Mouse (Mus musculus) limb, embryonic 12.5 days (tissue): ENCODE results near the gene Heatr9. TPM values are rescaled to one million over a fixed set of nuclear protein-coding genes. Genes with fewer than 3 reads are reported as not detected.
"Not testable (repeated sequence)": the region's sequence is repeated elsewhere in the genome, so short reads cannot be mapped to it uniquely, and the experiment has no call there.

ENCODE experiments used
- ATAC-seq: fragments of 200-750 bp; cut with Nextera tagmentation; 2 replicates; pipeline ENCODE4 v1.8.0; 2017; ENCODE audit warnings: low read depth, moderate TSS enrichment; ENCODE audit not compliant: insufficient number of reproducible peaks, insufficient read depth, low FRiP score, low TSS enrichment
- H3K27ac ChIP-seq: fragments of 300-500 bp; sonication (generic); 2 replicates; pipeline ENCODE4 v1.5.1; 2016; ENCODE audit warnings: mild to moderate bottlenecking, moderate library complexity
- H3K27me3 ChIP-seq: fragments of 300-500 bp; sonication (generic); 2 replicates; pipeline ENCODE4 v1.6.1; 2016; ENCODE audit warnings: mild to moderate bottlenecking, moderate library complexity
- H3K36me3 ChIP-seq: fragments of 300-500 bp; sonication (generic); 2 replicates; pipeline ENCODE4 v1.6.1; 2016; ENCODE audit warnings: mild to moderate bottlenecking, moderate library complexity
- H3K4me1 ChIP-seq: fragments of 300-500 bp; sonication (generic); replicated peaks from 2 replicates; pipeline ENCODE4 v1.6.1; 2016
- H3K4me2 ChIP-seq: fragments of 300-500 bp; sonication (generic); 2 replicates; pipeline ENCODE4 v1.6.1; 2016; ENCODE audit warnings: mild to moderate bottlenecking, moderate library complexity
- H3K4me3 ChIP-seq: fragments of 300-500 bp; sonication (generic); replicated peaks from 2 replicates; pipeline ENCODE4 v1.5.1; 2016; ENCODE audit warnings: mild to moderate bottlenecking
- H3K9ac ChIP-seq: fragments of 300-500 bp; sonication (generic); replicated peaks from 2 replicates; pipeline ENCODE4 v1.6.1; 2016; ENCODE audit warnings: mild to moderate bottlenecking, moderate library complexity
- H3K9me3 ChIP-seq: fragments of 300-500 bp; sonication (generic); 2 replicates; pipeline ENCODE4 v1.6.1; 2016; ENCODE audit warnings: mild to moderate bottlenecking, moderate library complexity
- WGBS: fragments of 180-500 bp; shearing (Covaris S2); methylation state at CpG from one replicate; pipeline ENCODE4 v1.1.7; 2016; 5-methylcytosine and 5-hydroxymethylcytosine counted together
- polyA plus RNA-seq: library from polyadenylated mRNA; unstranded; fragments of >200 nt; fragmentation: Nextera tagmentation; extraction: Ambion mirVana; gene quantifications from 2 replicates; pipeline ENCODE4 v1.2.1, GENCODE M21; 2016

The Heatr9 gene
- polyA plus RNA-seq, 1 experiment from 2014 or later: not detected

DNA sequence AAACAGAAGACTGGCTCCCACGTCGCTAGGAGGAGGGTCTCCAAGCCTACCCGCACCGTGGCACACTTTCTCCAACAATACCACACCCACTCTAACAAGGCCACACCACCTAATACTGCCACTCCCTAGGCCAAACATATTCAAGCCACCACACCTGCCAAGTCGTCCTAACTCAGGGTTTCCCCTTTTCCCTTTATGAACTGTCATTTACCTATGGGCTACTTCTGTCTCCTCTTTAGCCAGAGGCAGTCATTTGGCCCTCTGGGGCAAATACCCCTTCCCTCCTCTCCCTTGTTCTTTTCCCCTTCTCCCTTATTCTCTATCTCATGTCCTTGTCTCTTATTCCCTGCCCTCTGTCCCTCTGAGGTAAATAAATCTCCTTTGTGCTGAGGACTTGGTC lies 29.7 kb upstream of the Heatr9 start:
- H3K9ac ChIP-seq: no peak overlapping the region

DNA sequence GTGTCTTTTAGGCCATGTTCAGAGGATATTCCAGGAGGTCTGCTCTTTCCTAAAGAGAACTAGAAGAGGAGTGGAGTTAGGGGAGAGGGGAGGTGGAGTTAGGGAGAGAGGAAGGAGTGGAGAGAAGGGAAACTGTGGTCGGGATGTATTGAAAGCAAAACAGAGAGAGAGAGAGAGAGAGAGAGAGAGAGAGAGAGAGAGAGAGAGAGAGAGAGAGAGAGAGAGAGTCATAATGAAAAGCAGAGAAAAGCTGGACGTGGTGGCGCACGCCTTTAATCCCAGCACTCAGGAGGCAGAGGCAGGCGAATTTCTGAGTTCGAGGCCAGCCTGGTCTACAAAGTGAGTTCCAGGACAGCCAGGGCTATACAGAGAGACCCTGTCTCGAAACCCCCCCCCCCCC lies 29.1 kb upstream of the Heatr9 start:
- H3K4me2 ChIP-seq, H3K27ac ChIP-seq, H3K9ac ChIP-seq, ATAC-seq, H3K9me3 ChIP-seq, H3K27me3 ChIP-seq, H3K4me3 ChIP-seq, H3K36me3 ChIP-seq, H3K4me1 ChIP-seq: not testable (repeated sequence)
- 78% methylated on average over 7 of the region's 7 CpGs for WGBS

More for the DNA sequence above, 29.7 kb upstream of the Heatr9 start:
- Histone ChIP-seq H3K36me3 (no peaks in the 10 kb centered on the region), H3K4me1 (no peaks in the 10 kb centered on the region), H3K27ac (no peak overlapping the region), H3K4me2 (no peak overlapping the region), H3K9me3 (no peaks in the 10 kb centered on the region), H3K27me3 (no peaks in the 10 kb centered on the region), H3K4me3 (no peak overlapping the region)
- 85% methylated on average over 5 of the region's 5 CpGs for WGBS
- ATAC-seq: no peak

- WGBS: 92% methylated on average over 5 of the region's 5 CpGs
- H3K27me3 ChIP-seq: no peaks in the 10 kb centered on the region
- H3K4me1 ChIP-seq: no peaks in the 10 kb centered on the region
- H3K36me3 ChIP-seq: no peaks in the 10 kb centered on the region
- H3K9me3 ChIP-seq: no peaks in the 10 kb centered on the region
- no peak overlapping the region for H3K9ac ChIP-seq
- H3K4me3 ChIP-seq: no peak overlapping the region
- H3K27ac ChIP-seq: no peak overlapping the region
- no peak overlapping the region for H3K4me2 ChIP-seq
- no peak for ATAC-seq
Observed at GRCm38 (mm10) chr11:83550186-83550632, 28.2 kb upstream of the Heatr9 start.

DNA sequence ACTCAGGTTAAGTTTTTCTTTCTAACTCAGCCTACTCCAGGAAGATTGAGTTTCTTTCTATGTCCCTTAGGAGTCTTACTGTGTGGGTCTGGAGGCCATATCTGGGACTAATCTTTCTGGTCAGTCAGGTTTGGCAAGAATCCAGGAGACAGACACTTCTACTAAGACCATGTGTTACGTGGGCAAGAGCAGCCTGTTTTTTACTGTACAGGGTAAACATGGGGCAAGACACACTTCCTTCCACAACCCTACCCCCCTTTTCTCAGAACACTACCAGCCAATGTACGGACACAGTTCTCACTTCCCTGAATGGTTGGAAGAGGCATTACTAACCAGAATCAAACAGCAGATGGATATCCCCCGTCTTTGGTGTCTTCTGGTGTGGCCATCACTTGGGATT lies 22.2 kb upstream of the Heatr9 start:
- Histone ChIP-seq H3K4me3 (no peak overlapping the region), H3K4me1 (no peaks in the 10 kb centered on the region), H3K9ac (no peak overlapping the region), H3K27ac (no peak overlapping the region), H3K9me3 (no peaks in the 10 kb centered on the region), H3K36me3 (no peaks in the 10 kb centered on the region), H3K4me2 (no peak overlapping the region), H3K27me3 (no peaks in the 10 kb centered on the region)
- 67% methylated on average over 3 of the region's 3 CpGs for WGBS
- no peak for ATAC-seq

DNA sequence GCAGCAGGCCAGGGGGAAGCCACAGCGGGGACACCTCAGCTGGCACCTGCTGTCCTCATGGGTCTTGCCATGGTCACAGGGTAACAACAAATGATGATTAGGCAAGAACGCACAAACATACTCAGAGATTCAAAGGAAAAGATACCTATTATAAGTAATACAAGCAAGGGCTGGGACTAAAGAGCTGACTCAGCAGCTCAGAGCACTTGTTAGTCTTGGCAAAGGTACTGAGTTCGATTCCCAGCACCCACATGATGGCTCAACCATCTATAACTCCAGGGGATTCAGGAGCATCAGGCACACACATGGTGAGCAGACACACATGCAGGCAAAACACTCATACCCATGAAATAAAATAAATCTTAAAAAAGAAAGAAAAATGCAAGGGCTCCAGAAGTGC lies 19.4 kb upstream of the Heatr9 start:
- WGBS: 87% methylated on average over 3 of the region's 3 CpGs
- Histone ChIP-seq H3K27ac (no peak overlapping the region), H3K27me3 (no peaks in the 10 kb centered on the region), H3K4me3 (no peak overlapping the region), H3K9me3 (no peaks in the 10 kb centered on the region), H3K9ac (no peak overlapping the region), H3K4me2 (no peak overlapping the region), H3K36me3 (no peaks in the 10 kb centered on the region), H3K4me1 (no peaks in the 10 kb centered on the region)
- ATAC-seq: no peak

DNA sequence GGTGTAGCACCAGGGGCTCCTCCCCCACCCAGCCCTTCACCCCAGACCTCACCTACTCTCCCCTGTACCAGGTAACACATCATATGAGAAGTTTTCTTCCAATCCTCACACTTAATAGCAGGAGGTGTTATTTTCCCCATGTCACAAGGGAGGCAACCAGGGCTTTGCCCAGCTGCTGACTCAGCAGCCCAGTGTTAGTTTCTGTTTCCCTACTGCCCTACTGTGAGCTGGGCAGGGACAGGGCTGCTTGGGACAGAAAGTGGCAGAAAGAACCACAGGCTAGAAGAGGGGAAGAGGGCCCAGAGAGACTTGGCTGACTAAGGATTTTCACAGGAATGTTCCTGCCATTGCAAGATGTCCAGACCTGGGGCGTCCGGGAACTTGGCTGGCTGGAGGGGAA lies 19.0 kb upstream of the Heatr9 start:
- Histone ChIP-seq H3K4me1 (no peaks in the 10 kb centered on the region), H3K27me3 (no peaks in the 10 kb centered on the region), H3K27ac (no peak overlapping the region), H3K36me3 (no peaks in the 10 kb centered on the region), H3K9me3 (no peaks in the 10 kb centered on the region), H3K4me3 (no peak overlapping the region), H3K9ac (no peak overlapping the region), H3K4me2 (no peak overlapping the region)
- no peak for ATAC-seq
- WGBS: 79% methylated on average over 2 of the region's 2 CpGs

DNA sequence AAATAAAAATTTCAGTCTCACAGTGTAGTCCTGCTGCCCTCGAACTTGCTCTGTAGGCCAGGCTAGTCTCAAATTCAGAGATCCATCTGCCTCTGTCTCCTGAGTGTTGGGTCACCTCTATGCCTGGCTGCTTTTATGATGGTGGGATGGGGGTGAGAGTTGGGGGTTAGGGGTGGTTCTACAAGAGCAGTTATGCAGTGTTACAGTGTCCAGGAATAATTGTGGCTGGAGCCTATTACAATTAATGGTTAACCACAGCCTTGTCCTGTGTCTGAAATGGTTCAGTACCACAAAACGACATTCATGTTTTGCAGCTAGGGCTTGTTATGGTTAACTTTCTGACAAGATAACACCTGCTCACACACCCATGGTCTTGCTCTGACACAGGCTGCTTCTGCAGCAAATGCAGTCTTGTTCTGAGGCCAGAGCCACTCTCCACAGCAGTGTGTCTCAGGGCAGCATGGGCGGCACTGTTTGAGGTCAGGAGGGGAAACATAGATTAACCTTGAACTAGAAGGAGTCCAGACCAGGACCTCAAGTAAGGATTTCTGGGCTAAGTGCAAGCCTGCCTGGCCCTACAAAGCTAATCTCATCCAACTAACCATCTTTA lies 16.8 kb upstream of the Heatr9 start:
- peaks cover 12% of the 10 kb centered on the region for H3K4me1 ChIP-seq
- no peak for ATAC-seq
- no peaks in the 10 kb centered on the region for H3K27me3 ChIP-seq
- H3K27ac ChIP-seq: no peak overlapping the region
- H3K9ac ChIP-seq: no peak overlapping the region
- no peak overlapping the region for H3K4me2 ChIP-seq
- no peak overlapping the region for H3K4me3 ChIP-seq
- no peaks in the 10 kb centered on the region for H3K36me3 ChIP-seq
- WGBS: 80% methylated on average over 3 of the region's 3 CpGs
- H3K9me3 ChIP-seq: no peaks in the 10 kb centered on the region

GRCm38 (mm10) chr11:83536831-83537230 lies 14.9 kb upstream of the Heatr9 start:
- no peak for ATAC-seq
- WGBS: 72% methylated on average over 3 of the region's 3 CpGs
- no peak overlapping the region for H3K4me3 ChIP-seq
- H3K36me3 ChIP-seq: no peaks in the 10 kb centered on the region
- no peaks in the 10 kb centered on the region for H3K9me3 ChIP-seq
- no peaks in the 10 kb centered on the region for H3K27me3 ChIP-seq
- H3K4me1 ChIP-seq: peaks cover 12% of the 10 kb centered on the region
- no peak overlapping the region for H3K9ac ChIP-seq
- no peak overlapping the region for H3K4me2 ChIP-seq
- no peak overlapping the region for H3K27ac ChIP-seq

DNA sequence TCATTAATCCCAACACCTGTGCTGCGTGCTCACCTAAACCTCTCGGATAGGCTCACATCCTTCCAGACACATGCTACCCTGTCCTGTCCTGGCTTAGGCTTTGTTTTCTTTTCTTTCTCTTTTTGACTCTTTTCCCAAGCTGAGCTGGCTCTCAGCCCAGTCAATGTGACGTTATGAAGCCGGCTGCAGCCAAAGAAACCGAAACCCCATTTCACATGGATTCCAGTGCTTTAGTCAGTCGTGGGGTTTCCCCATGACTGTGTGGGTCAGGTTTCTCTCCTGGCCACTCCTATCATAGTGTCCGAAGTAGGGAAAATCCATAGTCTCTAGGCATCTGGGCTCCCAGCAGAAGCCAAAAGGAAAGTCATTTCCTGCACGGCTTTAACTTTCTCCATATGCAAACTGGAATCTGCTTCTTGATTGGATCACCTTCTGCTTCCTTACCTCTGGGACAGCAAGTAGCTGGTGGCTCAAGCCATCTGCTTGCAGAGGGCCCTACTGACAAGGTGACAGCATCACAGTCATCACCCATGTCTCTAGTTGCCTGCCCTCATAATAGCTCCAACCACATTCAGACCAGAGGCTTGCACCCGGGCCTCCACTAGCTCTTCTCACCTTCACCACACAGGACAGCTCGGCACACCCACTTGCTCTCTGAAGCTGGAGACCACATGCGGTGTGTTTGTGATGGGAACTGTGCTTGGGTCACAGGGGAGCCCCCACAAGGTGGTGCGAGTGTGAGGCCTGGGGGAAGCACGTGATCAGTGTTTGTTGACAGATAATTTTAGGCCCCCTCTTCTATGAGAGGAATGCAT lies 12.8 kb upstream of the Heatr9 start:
- peak; percentile 52; the same call in 1 of the 2 replicates for ATAC-seq
- peaks cover 12% of the 10 kb centered on the region for H3K4me1 ChIP-seq
- no peaks in the 10 kb centered on the region for H3K36me3 ChIP-seq
- H3K4me2 ChIP-seq: peak overlapping the region; percentile 29
- WGBS: 28% methylated on average over 13 of the region's 13 CpGs
- H3K4me3 ChIP-seq: no peak overlapping the region
- H3K9me3 ChIP-seq: no peaks in the 10 kb centered on the region
- H3K27me3 ChIP-seq: no peaks in the 10 kb centered on the region
- H3K27ac ChIP-seq: peak overlapping the region; percentile 12
- no peak overlapping the region for H3K9ac ChIP-seq

DNA sequence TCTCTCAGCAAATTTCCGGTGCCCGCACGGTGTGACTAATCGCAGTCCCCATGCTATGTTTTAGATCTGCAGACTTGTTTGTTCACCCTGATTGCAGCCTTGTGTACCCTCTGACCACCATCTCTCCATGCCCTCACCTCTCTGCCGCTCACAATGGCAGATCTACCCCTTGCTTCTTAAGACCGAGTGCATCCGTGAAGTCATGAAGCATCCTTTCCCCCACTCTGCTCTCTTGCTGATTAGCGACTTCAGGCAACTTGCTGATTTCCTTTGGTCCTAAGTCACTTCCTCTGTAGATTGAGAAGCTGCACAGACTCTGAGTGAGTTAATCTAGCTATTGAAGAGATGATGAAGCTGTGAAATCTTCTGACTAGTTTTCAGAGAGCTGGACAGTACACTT lies 12.2 kb upstream of the Heatr9 start:
- Histone ChIP-seq H3K4me3 (no peak overlapping the region), H3K36me3 (no peaks in the 10 kb centered on the region), H3K4me1 (peaks cover 12% of the 10 kb centered on the region), H3K9me3 (no peaks in the 10 kb centered on the region), H3K9ac (no peak overlapping the region), H3K27me3 (no peaks in the 10 kb centered on the region), H3K27ac (peak overlapping the region; percentile 12; the same call in 1 of the 2 replicates), H3K4me2 (peak overlapping the region; percentile 29; the same call in 1 of the 2 replicates)
- ATAC-seq: no peak
- 81% methylated on average over 8 of the region's 8 CpGs for WGBS

DNA sequence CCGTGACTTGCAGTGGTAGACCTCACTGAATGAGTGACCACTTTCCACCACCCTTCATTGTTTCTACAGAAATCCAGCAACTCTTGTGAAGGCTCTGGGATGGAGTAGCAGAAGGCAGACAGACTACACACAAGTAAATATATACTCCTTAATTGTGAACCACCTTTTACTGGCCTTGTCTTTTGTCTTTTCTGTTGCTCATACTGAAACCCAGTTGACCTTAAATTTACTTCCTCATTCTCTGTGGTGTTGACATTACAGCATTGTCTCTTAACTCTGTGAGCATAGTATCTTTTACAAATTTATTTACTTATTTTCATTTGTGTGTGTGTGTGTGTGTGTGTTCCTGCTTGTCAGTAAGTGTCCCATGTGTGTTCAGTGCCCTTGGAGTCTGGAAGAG lies 11.2 kb upstream of the Heatr9 start:
- H3K4me2 ChIP-seq: no peak overlapping the region
- no peak overlapping the region for H3K9ac ChIP-seq
- no peaks in the 10 kb centered on the region for H3K27me3 ChIP-seq
- no peaks in the 10 kb centered on the region for H3K9me3 ChIP-seq
- peaks cover 12% of the 10 kb centered on the region for H3K4me1 ChIP-seq
- WGBS: 88% methylated on average over 1 of the region's 1 CpGs
- H3K4me3 ChIP-seq: no peak overlapping the region
- H3K27ac ChIP-seq: no peak overlapping the region
- ATAC-seq: no peak
- no peaks in the 10 kb centered on the region for H3K36me3 ChIP-seq
